Mouse (Mus musculus) liver, postnatal 0 days (tissue): ENCODE data around the gene Grm4.

Source experiments
- CTCF ChIP-seq: sonication (generic); IDR thresholded peaks from 2 replicates; pipeline ENCODE4 v1.5.1; 2016; ENCODE audit warnings: antibody characterized with exemption, low read depth
- EP300 ChIP-seq: IDR thresholded peaks from 2 replicates; pipeline ENCODE4 v1.6.1; 2016; ENCODE audit warnings: antibody characterized with exemption, low read depth, mild to moderate bottlenecking

GRCm38 (mm10) chr17:27552215-27553201 lies 31.3 kb upstream of the Grm4 start:
- TF ChIP-seq CTCF (no peak), EP300 (no peak)
